Comparison of ENCODE assay signal across 17 mouse cellular contexts in the genomic region with DNA sequence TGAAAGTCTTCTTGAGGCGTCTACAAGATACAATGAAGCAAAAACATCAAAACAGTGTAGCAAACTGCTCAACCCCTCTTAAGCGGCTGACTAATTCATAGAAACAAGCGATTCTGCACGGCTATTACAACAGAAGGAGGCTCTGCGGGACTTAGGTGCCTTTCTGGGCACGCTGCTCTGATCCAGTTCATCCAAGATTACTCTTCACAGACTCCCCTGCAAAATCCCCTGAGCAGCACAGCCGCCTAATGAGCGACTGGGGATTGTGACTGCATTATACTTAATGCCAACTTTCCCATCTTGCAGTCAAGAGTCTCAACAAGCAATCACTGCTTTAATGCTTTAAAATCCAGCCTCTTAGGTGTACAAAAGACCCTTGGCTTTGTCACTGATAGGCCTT. TPM values are rescaled to one million over a fixed set of nuclear protein-coding genes. Genes with fewer than 3 reads are reported as not detected.
DNase-seq lines count a peak whose midpoint lies in the region; ATAC-seq lines count a peak whose summit lies in the region.
"Had no signal": no experiment of that assay in that cellular context is flagged by ENCODE, and none has a peak within 500 bp of the region (broad histone marks: within the 10 kb centered on the region; RNA-seq: fewer than 3 reads in every experiment).

No protein-coding gene starts in this region.

- H3K9me3 ChIP-seq in hindbrain, embryonic 13.5 days, result no peaks in the 10 kb centered on the region
- no peaks in the 10 kb centered on the region for H3K9me3 ChIP-seq in hindbrain, embryonic 10.5 days
- H3K9me3 ChIP-seq in midbrain, embryonic 16.5 days (replicated peaks; ENCODE audit: control insufficient read depth, low read length, poor library complexity, severe bottlenecking), result no peaks in the 10 kb centered on the region
- H3K9me3 ChIP-seq: embryonic facial prominence, embryonic 13.5 days; forebrain, embryonic 12.5 days; stomach, embryonic 15.5 days had no signal

- ATAC-seq in hindbrain, embryonic 13.5 days (ENCODE audit: low FRiP score), result no peak
- ATAC-seq in midbrain, embryonic 16.5 days, result peak; percentile 42; the same call in 1 of the 2 replicates

- 41% methylated on average over 8 of the region's 8 CpGs for WGBS in hindbrain, embryonic 13.5 days
- WGBS in hindbrain, embryonic 10.5 days, result 51% methylated on average over 8 of the region's 8 CpGs
- WGBS in midbrain, embryonic 16.5 days, result 11% methylated on average over 8 of the region's 8 CpGs

- no peaks in the 10 kb centered on the region for H3K27me3 ChIP-seq in hindbrain, embryonic 13.5 days
- H3K27me3 ChIP-seq in hindbrain, embryonic 10.5 days (ENCODE audit: insufficient read depth, poor library complexity, severe bottlenecking), result peaks cover 4% of the 10 kb centered on the region; the same call in 1 of the 2 replicates
- H3K27me3 ChIP-seq in midbrain, embryonic 16.5 days (ENCODE audit: control insufficient read depth, insufficient read depth, low read depth, low read length), result no peaks in the 10 kb centered on the region
- H3K27me3 ChIP-seq: embryonic facial prominence, embryonic 13.5 days; stomach, embryonic 15.5 days had no signal

- H3K9ac ChIP-seq in hindbrain, embryonic 13.5 days, result no peak overlapping the region
- no peak overlapping the region for H3K9ac ChIP-seq in midbrain, embryonic 16.5 days (ENCODE audit: low read depth, low read length)
- H3K9ac ChIP-seq: embryonic facial prominence, embryonic 13.5 days; forebrain, embryonic 12.5 days; stomach, embryonic 15.5 days had no signal

- peaks cover 62% of the 10 kb centered on the region for H3K4me1 ChIP-seq in hindbrain, embryonic 13.5 days (replicated peaks)
- H3K4me1 ChIP-seq in hindbrain, embryonic 10.5 days (replicated peaks), result peaks cover 29% of the 10 kb centered on the region
- peaks cover 26% of the 10 kb centered on the region for H3K4me1 ChIP-seq in midbrain, embryonic 16.5 days (ENCODE audit: control insufficient read depth, insufficient read depth, low read length)

- no peaks in the 10 kb centered on the region for H3K36me3 ChIP-seq in hindbrain, embryonic 13.5 days
- H3K36me3 ChIP-seq in hindbrain, embryonic 10.5 days, result no peaks in the 10 kb centered on the region
- no peaks in the 10 kb centered on the region for H3K36me3 ChIP-seq in midbrain, embryonic 16.5 days (ENCODE audit: control insufficient read depth, insufficient read depth, low read length)
- H3K36me3 ChIP-seq: embryonic facial prominence, embryonic 13.5 days; forebrain, embryonic 12.5 days; stomach, embryonic 15.5 days had no signal

- 0 out of 2 replicates have a peak overlapping the region, but pooled peaks have one; percentile 40 for H3K27ac ChIP-seq in hindbrain, embryonic 13.5 days
- H3K27ac ChIP-seq in hindbrain, embryonic 10.5 days, result no peak overlapping the region
- no peak overlapping the region for H3K27ac ChIP-seq in midbrain, embryonic 16.5 days (ENCODE audit: low read length)
- H3K27ac ChIP-seq: embryonic facial prominence, embryonic 13.5 days; forebrain, embryonic 12.5 days; stomach, embryonic 15.5 days had no signal

- no peak overlapping the region for H3K4me3 ChIP-seq in hindbrain, embryonic 13.5 days
- H3K4me3 ChIP-seq in hindbrain, embryonic 10.5 days, result no peak overlapping the region
- no peak overlapping the region for H3K4me3 ChIP-seq in midbrain, embryonic 16.5 days (ENCODE audit: low read depth, low read length)
- H3K4me3 ChIP-seq: embryonic facial prominence, embryonic 13.5 days; forebrain, embryonic 12.5 days; stomach, embryonic 15.5 days had no signal

- H3K4me2 ChIP-seq in hindbrain, embryonic 13.5 days, result no peak overlapping the region
- H3K4me2 ChIP-seq in midbrain, embryonic 16.5 days (ENCODE audit: low read length), result no peak overlapping the region
- H3K4me2 ChIP-seq: embryonic facial prominence, embryonic 13.5 days; forebrain, embryonic 12.5 days; stomach, embryonic 15.5 days had no signal

- no peak for DNase-seq in hindbrain, embryonic 10.5 days (ENCODE audit: low spot score)
- peak; percentile 55 for DNase-seq in cerebellum, adult 11 months
- peak; percentile 78 to 79 for DNase-seq in cerebellum, postnatal 25 days
- no peak for DNase-seq in left cerebral cortex, adult 8-10 months (ENCODE audit: low spot score in 2 of 2)
- no peak for DNase-seq in layer of hippocampus, postnatal 25 days (ENCODE audit: extremely low spot score in 1 of 2, low spot score in 1 of 2)
- no peak for DNase-seq in spleen, adult 12 weeks (ENCODE audit: low spot score)
- DNase-seq: adrenal gland, adult 8-10 months; B cell, adult 2 months; heart, postnatal 14 days; kidney, adult 11 months; kidney, postnatal 25 days; lung, postnatal 4 days had no signal

RNA-seq across cellular contexts. Expression of a gene that starts 10.5 kb away (rescaled TPM):
- polyA plus RNA-seq in hindbrain, embryonic 13.5 days (2015; fragmentation: Nextera tagmentation; extraction: Ambion mirVana), result 4.4 and 4.5 TPM in 2 replicates
- 5.5 TPM in 2 replicates for polyA plus RNA-seq in hindbrain, embryonic 10.5 days (2016; fragmentation: Nextera tagmentation; extraction: Ambion mirVana)
- 3.6 and 4.6 TPM in 2 replicates for polyA plus RNA-seq in midbrain, embryonic 16.5 days (2015; fragmentation: Nextera tagmentation; extraction: Ambion mirVana)
- total RNA-seq in left cerebral cortex, adult 8-10 months (2022), result 1 to 10 TPM; 8.3 to 9.8 (median 8.4) TPM
- total RNA-seq in layer of hippocampus, postnatal 25 days (2021), result 10 to 100 TPM in 1 of 2 experiments, 1 to 10 TPM in 1; 8.8 to 11.3 TPM

Comparison
In these comparisons a context has a peak if more than half of its experiments do, and no peak if none do; other contexts are left out.
1. DNase-seq: peak in cerebellum, adult 11 months (single experiment) and cerebellum, postnatal 25 days (2 of 2); none in hindbrain, embryonic 10.5 days (single experiment), left cerebral cortex, adult 8-10 months (0 of 2), layer of hippocampus, postnatal 25 days (0 of 2) and spleen, adult 12 weeks (single experiment).